Mouse (Mus musculus): ENCODE measurements at regions not wholly inside any gene's neighbourhood (a gene's known extent, or its start where the extent isn't known, plus 50 kb on each side); places are given as distances from the start of the nearest gene placed in this dataset.

DNA sequence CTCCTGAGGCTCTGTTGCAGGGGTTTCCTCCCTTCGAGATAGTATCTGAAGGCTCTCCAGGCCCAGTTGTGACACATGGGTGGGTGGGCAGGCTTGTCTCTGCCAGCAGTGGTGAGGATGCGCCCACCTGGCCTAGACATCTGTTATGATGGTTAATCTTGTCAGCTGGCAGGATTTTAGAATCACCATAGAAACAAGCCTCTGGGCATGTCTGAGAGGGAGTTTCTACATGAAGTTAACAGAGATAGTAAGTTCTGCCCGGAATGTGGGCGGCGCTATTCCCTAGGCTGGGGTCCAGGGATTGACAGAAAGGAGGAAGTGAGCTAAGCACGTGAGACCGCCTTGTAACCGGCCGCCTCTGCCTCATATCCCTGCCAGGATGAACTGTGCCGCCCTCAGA, 177.2 kb upstream of the Igsf21 start:
- H3K27me3 ChIP-seq (ENCODE audit: control insufficient read depth, insufficient read depth, insufficient read length): peaks cover 51% of the 10 kb centered on the region
- TF ChIP-seq MYOD1 (IDR thresholded peaks at IDR 0.05; ENCODE audit: control insufficient read depth, insufficient read length, low read depth): no peak
- TF ChIP-seq USF1 (IDR thresholded peaks at IDR 0.05; ENCODE audit: low read depth): no peak

GRCm38 (mm10) chr4:140421926-140422585, 175.5 kb upstream of the Igsf21 start:
- Histone ChIP-seq H3K79me3 (ENCODE audit: low read depth) (no peaks in the 10 kb centered on the region), H3K36me3 (ENCODE audit: control insufficient read depth, insufficient read depth) (no peaks in the 10 kb centered on the region), H3K27me3 (ENCODE audit: control insufficient read depth, insufficient read depth, insufficient read length) (peaks cover 51% of the 10 kb centered on the region), H3ac (ENCODE audit: control insufficient read depth, insufficient read length, low read depth) (no peak overlapping the region), H3K79me2 (ENCODE audit: control insufficient read depth, insufficient read depth) (no peaks in the 10 kb centered on the region), H3K4me3 (ENCODE audit: insufficient read depth, poor library complexity, severe bottlenecking) (no peak overlapping the region)
- TF ChIP-seq MYOD1 (IDR thresholded peaks at IDR 0.05; ENCODE audit: control insufficient read depth, insufficient read length, low read depth): no peak
- TF ChIP-seq CEBPB (IDR thresholded peaks at IDR 0.05; ENCODE audit: low read depth): no peak
- no peak for TF ChIP-seq MYOG (IDR thresholded peaks at IDR 0.05; ENCODE audit: control insufficient read depth, extremely low read depth, insufficient read length)
- TF ChIP-seq USF1 (IDR thresholded peaks at IDR 0.05; ENCODE audit: low read depth): no peak
- no peak for TF ChIP-seq CTCF (IDR thresholded peaks at IDR 0.05; ENCODE audit: control insufficient read depth, insufficient read depth, insufficient read length)
- TF ChIP-seq MAX (IDR thresholded peaks at IDR 0.05): no peak
- TF ChIP-seq FOSL1 (IDR thresholded peaks at IDR 0.05; ENCODE audit: insufficient read depth, low read length, poor library complexity, severe bottlenecking): no peak

More for the DNA sequence above, 177.2 kb upstream of the Igsf21 start:
- Histone ChIP-seq H3K79me3 (ENCODE audit: low read depth) (no peaks in the 10 kb centered on the region), H3K79me2 (ENCODE audit: control insufficient read depth, insufficient read depth) (no peaks in the 10 kb centered on the region), H3K4me3 (ENCODE audit: insufficient read depth, poor library complexity, severe bottlenecking) (no peak overlapping the region), H3K36me3 (ENCODE audit: control insufficient read depth, insufficient read depth) (no peaks in the 10 kb centered on the region), H3ac (ENCODE audit: control insufficient read depth, insufficient read length, low read depth) (no peak overlapping the region)

DNA sequence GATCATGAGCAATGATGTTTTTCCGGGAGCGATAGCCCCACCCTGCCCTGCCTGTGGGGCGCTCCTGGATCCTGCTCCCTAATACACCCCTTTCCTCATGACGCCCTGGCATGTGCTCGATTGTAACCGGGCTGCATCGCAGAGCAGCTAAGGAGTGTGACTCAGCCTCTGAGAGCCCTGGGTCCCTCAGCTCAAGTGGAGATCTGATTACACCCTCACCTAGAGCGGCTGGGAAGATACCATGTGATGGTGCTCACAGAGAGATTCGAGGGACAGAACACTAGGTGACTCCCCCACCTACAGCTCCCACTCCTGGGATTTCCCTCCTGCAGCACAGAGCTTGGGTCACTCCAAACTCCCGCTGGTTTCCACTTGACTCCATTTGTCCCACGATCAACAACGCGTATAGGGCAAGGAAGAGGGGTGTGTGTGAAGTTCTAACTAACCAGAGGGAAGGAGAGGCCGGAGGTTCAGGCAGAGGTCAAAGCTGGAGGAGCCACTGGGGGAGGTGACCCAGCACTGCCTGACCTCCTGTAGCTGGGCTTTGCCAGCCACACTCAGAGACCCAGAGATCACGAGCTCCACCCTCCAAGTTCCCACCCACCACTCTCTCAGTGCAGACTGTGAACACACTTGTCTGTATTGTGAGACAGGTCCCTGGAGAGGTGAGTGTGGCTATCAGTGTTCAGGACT, 173.3 kb upstream of the Igsf21 start:
- H3K27me3 ChIP-seq (ENCODE audit: control insufficient read depth, insufficient read depth, insufficient read length): peaks cover 42% of the 10 kb centered on the region
- H3K36me3 ChIP-seq (ENCODE audit: control insufficient read depth, insufficient read depth): no peaks in the 10 kb centered on the region
- TF ChIP-seq CTCF (IDR thresholded peaks at IDR 0.05; ENCODE audit: control insufficient read depth, insufficient read depth, insufficient read length): no peak
- TF ChIP-seq FOSL1 (IDR thresholded peaks at IDR 0.05; ENCODE audit: insufficient read depth, low read length, poor library complexity, severe bottlenecking): no peak
- TF ChIP-seq MYOD1 (IDR thresholded peaks at IDR 0.05; ENCODE audit: control insufficient read depth, insufficient read length, low read depth): no peak
- TF ChIP-seq USF1 (IDR thresholded peaks at IDR 0.05; ENCODE audit: low read depth): no peak
- no peak for TF ChIP-seq MYOG (IDR thresholded peaks at IDR 0.05; ENCODE audit: control insufficient read depth, extremely low read depth, insufficient read length)
- TF ChIP-seq MAX (IDR thresholded peaks at IDR 0.05): no peak
- no peak for TF ChIP-seq CEBPB (IDR thresholded peaks at IDR 0.05; ENCODE audit: low read depth)
- no peaks in the 10 kb centered on the region for H3K79me3 ChIP-seq (ENCODE audit: low read depth)
- H3K79me2 ChIP-seq (ENCODE audit: control insufficient read depth, insufficient read depth): no peaks in the 10 kb centered on the region
- H3K4me3 ChIP-seq (ENCODE audit: insufficient read depth, poor library complexity, severe bottlenecking): no peak overlapping the region
- no peak overlapping the region for H3ac ChIP-seq (ENCODE audit: control insufficient read depth, insufficient read length, low read depth)

GRCm38 (mm10) chr4:140412312-140412930, 165.8 kb upstream of the Igsf21 start:
- no peak overlapping the region for H3ac ChIP-seq (ENCODE audit: control insufficient read depth, insufficient read length, low read depth)
- no peaks in the 10 kb centered on the region for H3K79me2 ChIP-seq (ENCODE audit: control insufficient read depth, insufficient read depth)
- peaks cover 18% of the 10 kb centered on the region for H3K27me3 ChIP-seq (ENCODE audit: control insufficient read depth, insufficient read depth, insufficient read length)
- TF ChIP-seq FOSL1 (IDR thresholded peaks at IDR 0.05; ENCODE audit: insufficient read depth, low read length, poor library complexity, severe bottlenecking): no peak
- no peak for TF ChIP-seq MAX (IDR thresholded peaks at IDR 0.05)
- no peak for TF ChIP-seq MYOD1 (IDR thresholded peaks at IDR 0.05; ENCODE audit: control insufficient read depth, insufficient read length, low read depth)
- TF ChIP-seq USF1 (IDR thresholded peaks at IDR 0.05; ENCODE audit: low read depth): no peak
- no peak for TF ChIP-seq CTCF (IDR thresholded peaks at IDR 0.05; ENCODE audit: control insufficient read depth, insufficient read depth, insufficient read length)
- TF ChIP-seq MYOG (IDR thresholded peaks at IDR 0.05; ENCODE audit: control insufficient read depth, extremely low read depth, insufficient read length): no peak
- no peak for TF ChIP-seq CEBPB (IDR thresholded peaks at IDR 0.05; ENCODE audit: low read depth)
- H3K4me3 ChIP-seq (ENCODE audit: insufficient read depth, poor library complexity, severe bottlenecking): no peak overlapping the region
- no peaks in the 10 kb centered on the region for H3K79me3 ChIP-seq (ENCODE audit: low read depth)
- no peaks in the 10 kb centered on the region for H3K36me3 ChIP-seq (ENCODE audit: control insufficient read depth, insufficient read depth)

GRCm38 (mm10) chr4:140408446-140408845, 161.9 kb upstream of the Igsf21 start:
- TF ChIP-seq MYOG (IDR thresholded peaks at IDR 0.05; ENCODE audit: control insufficient read depth, extremely low read depth, insufficient read length) (no peak), USF1 (IDR thresholded peaks at IDR 0.05; ENCODE audit: low read depth) (no peak), CTCF (IDR thresholded peaks at IDR 0.05; ENCODE audit: control insufficient read depth, insufficient read depth, insufficient read length) (no peak), MAX (IDR thresholded peaks at IDR 0.05) (no peak), CEBPB (IDR thresholded peaks at IDR 0.05; ENCODE audit: low read depth) (no peak), MYOD1 (IDR thresholded peaks at IDR 0.05; ENCODE audit: control insufficient read depth, insufficient read length, low read depth) (no peak), FOSL1 (IDR thresholded peaks at IDR 0.05; ENCODE audit: insufficient read depth, low read length, poor library complexity, severe bottlenecking) (no peak)

More at GRCm38 (mm10) chr4:140408446-140408845, 161.9 kb upstream of the Igsf21 start:
- Histone ChIP-seq H3K79me2 (ENCODE audit: control insufficient read depth, insufficient read depth) (no peaks in the 10 kb centered on the region), H3K36me3 (ENCODE audit: control insufficient read depth, insufficient read depth) (no peaks in the 10 kb centered on the region), H3K4me3 (ENCODE audit: insufficient read depth, poor library complexity, severe bottlenecking) (no peak overlapping the region), H3K79me3 (ENCODE audit: low read depth) (no peaks in the 10 kb centered on the region), H3ac (ENCODE audit: control insufficient read depth, insufficient read length, low read depth) (no peak overlapping the region), H3K27me3 (ENCODE audit: control insufficient read depth, insufficient read depth, insufficient read length) (peaks cover 18% of the 10 kb centered on the region)

Data from C2C12 (cell line).